8 mouse cellular contexts compared by ENCODE assay signal in genomic region chr2:36197919-36198881, GRCm38 (mm10). TPM values are rescaled to one million over a fixed set of nuclear protein-coding genes. Genes with fewer than 3 reads are reported as not detected.
DNase-seq lines count a peak whose midpoint lies in the region; ATAC-seq lines count a peak whose summit lies in the region.

No protein-coding gene starts in this region.

- intact Hi-C loops in heart, postnatal 14 days (cut with DNase I), result loop anchor here (2.0 kb wide), 1 partner anchor 61 kb away; the partner anchor contains the start of genes Mrrf and Rbm18

- ATAC-seq in erythroid progenitor cell, adult 5-6 weeks (replicated peaks; ENCODE audit: low FRiP score, poor library complexity, severe bottlenecking), result peak; percentile 97

- peak; percentile 35 for DNase-seq in gastrocnemius, postnatal 25 days
- no peak for DNase-seq in gastrocnemius, adult 8-10 months (ENCODE audit: low spot score in 2 of 2)
- peak; percentile 59 to 61 for DNase-seq in heart, postnatal 14 days
- DNase-seq in kidney, postnatal 36 days, result peak; percentile 59 to 67
- DNase-seq in lung, postnatal 4 days, result peak; percentile 63 to 84
- DNase-seq in right cerebral cortex, postnatal 4 days, result peak; percentile 19
- DNase-seq in MN1 (ENCODE audit: low spot score), result no peak

RNA-seq across cellular contexts. Expression of gene Ptgs1, which starts 32.0 kb away (rescaled TPM):
- 1 to 10 TPM; 4.2 to 5.5 TPM for total RNA-seq in gastrocnemius, postnatal 25 days (2021)
- total RNA-seq in gastrocnemius, adult 8-10 months (2022), result 1 to 10 TPM; 2.1 to 5.4 (median 2.4) TPM
- total RNA-seq in erythroid progenitor cell, adult 5-6 weeks (2015; ENCODE audit: low replicate concordance), result 17.7 and 18.4 TPM in 2 replicates
- 3.6 and 5.4 TPM in 2 replicates for total RNA-seq in erythroid progenitor cell, adult 5-6 weeks (2017; ENCODE audit: low replicate concordance)
- total RNA-seq in heart, postnatal 14 days (2021), result 10 to 100 TPM; 19.0 to 21.4 TPM

Comparison
In these comparisons a context has a peak if more than half of its experiments do, and no peak if none do; other contexts are left out.
1. DNase-seq: peak in gastrocnemius, postnatal 25 days (single experiment), heart, postnatal 14 days (2 of 2), kidney, postnatal 36 days (2 of 2), lung, postnatal 4 days (2 of 2) and right cerebral cortex, postnatal 4 days (single experiment); none in gastrocnemius, adult 8-10 months (0 of 2) and MN1 (single experiment).